Comparison of ENCODE assay signal across 8 mouse cellular contexts in genomic region chr4:109342783-109343485, GRCm38 (mm10).
A peak's percentile ranks its signal among the peaks of the same experiment; 100 is the strongest.
DNase-seq lines count a peak whose midpoint lies in the region; ATAC-seq and TF ChIP-seq lines count a peak whose summit lies in the region.

No protein-coding gene starts in this region.

- H3K4me2 ChIP-seq in forebrain, embryonic 13.5 days, result peak overlapping the region; percentile 42
- peak overlapping the region; percentile 59 for H3K4me2 ChIP-seq in midbrain, embryonic 14.5 days (ENCODE audit: low read length)
- H3K4me2 ChIP-seq in liver, postnatal 0 days (ENCODE audit: low read depth, low read length), result no peak overlapping the region

- no peaks in the 10 kb centered on the region for H3K4me1 ChIP-seq in forebrain, embryonic 13.5 days
- H3K4me1 ChIP-seq in midbrain, embryonic 14.5 days (ENCODE audit: control insufficient read depth, insufficient read depth, low read length), result no peaks in the 10 kb centered on the region
- H3K4me1 ChIP-seq in liver, postnatal 0 days (ENCODE audit: insufficient read depth), result no peaks in the 10 kb centered on the region

- peak overlapping the region; percentile 44 for H3K4me3 ChIP-seq in forebrain, embryonic 13.5 days
- peak overlapping the region; percentile 54 for H3K4me3 ChIP-seq in midbrain, embryonic 14.5 days (replicated peaks; ENCODE audit: low read depth, low read length)
- H3K4me3 ChIP-seq in liver, postnatal 0 days (ENCODE audit: low read depth, low read length), result no peak overlapping the region

- no peak for TF ChIP-seq EP300 in liver, postnatal 0 days (IDR thresholded peaks at IDR 0.05; ENCODE audit: low read depth)

- 30% methylated on average over 4 of the region's 4 CpGs for WGBS in forebrain, embryonic 13.5 days
- WGBS in midbrain, embryonic 14.5 days, result 17% methylated on average over 4 of the region's 4 CpGs
- WGBS in liver, postnatal 0 days (ENCODE audit: insufficient replicate concordance), result 68% methylated on average over 4 of the region's 4 CpGs

- H3K9me3 ChIP-seq in forebrain, embryonic 13.5 days (replicated peaks), result no peaks in the 10 kb centered on the region
- H3K9me3 ChIP-seq in midbrain, embryonic 14.5 days (ENCODE audit: control insufficient read depth, low read length), result no peaks in the 10 kb centered on the region
- H3K9me3 ChIP-seq in liver, postnatal 0 days (ENCODE audit: low read length), result no peaks in the 10 kb centered on the region

- H3K27me3 ChIP-seq in forebrain, embryonic 13.5 days, result no peaks in the 10 kb centered on the region
- H3K27me3 ChIP-seq in midbrain, embryonic 14.5 days (ENCODE audit: control insufficient read depth, insufficient read depth, low read length), result no peaks in the 10 kb centered on the region
- no peaks in the 10 kb centered on the region for H3K27me3 ChIP-seq in liver, postnatal 0 days (ENCODE audit: insufficient read depth, low read length)

- no peak for TF ChIP-seq CTCF in liver, postnatal 0 days (IDR thresholded peaks at IDR 0.05; ENCODE audit: low read depth)

- no peaks in the 10 kb centered on the region for H3K36me3 ChIP-seq in forebrain, embryonic 13.5 days (ENCODE audit: poor library complexity, severe bottlenecking)
- no peaks in the 10 kb centered on the region for H3K36me3 ChIP-seq in midbrain, embryonic 14.5 days (ENCODE audit: control insufficient read depth, insufficient read depth, low read length)
- H3K36me3 ChIP-seq in liver, postnatal 0 days (replicated peaks; ENCODE audit: insufficient read depth, low read length), result peaks cover 12% of the 10 kb centered on the region; the same call in 1 of the 2 replicates

- ATAC-seq in forebrain, embryonic 13.5 days, result peak; percentile 96
- ATAC-seq in midbrain, embryonic 14.5 days (ENCODE audit: low FRiP score, low TSS enrichment), result peak; percentile 93
- no peak for ATAC-seq in megakaryocyte, adult 5-6 weeks (ENCODE audit: poor library complexity, severe bottlenecking)
- ATAC-seq in liver, postnatal 0 days, result no peak

- H3K9ac ChIP-seq in forebrain, embryonic 13.5 days, result peak overlapping the region; percentile 50; the same call in 1 of the 2 replicates
- peak overlapping the region; percentile 55 for H3K9ac ChIP-seq in midbrain, embryonic 14.5 days (replicated peaks; ENCODE audit: low read length)
- no peak overlapping the region for H3K9ac ChIP-seq in liver, postnatal 0 days (replicated peaks)

- no peak overlapping the region for H3K27ac ChIP-seq in forebrain, embryonic 13.5 days
- H3K27ac ChIP-seq in midbrain, embryonic 14.5 days (replicated peaks; ENCODE audit: low read depth, low read length), result peak overlapping the region; percentile 78
- no peak overlapping the region for H3K27ac ChIP-seq in liver, postnatal 0 days (ENCODE audit: low read depth)

- DNase-seq in kidney, adult 9 months, result peak; percentile 6
- DNase-seq in kidney, adult 11 months, result no peak
- peak; percentile 81 for DNase-seq in brain, embryonic 18.5 days (ENCODE audit: low read depth, low spot score)
- DNase-seq in midbrain, embryonic 14.5 days, result peak; percentile 89
- DNase-seq in thymus, postnatal 4 days, result no peak
- no peak for DNase-seq in liver, postnatal 0 days

Comparison
In these comparisons a context has a peak if more than half of its experiments do, and no peak if none do; other contexts are left out.
1. DNase-seq: peak in kidney, adult 9 months (single experiment), brain, embryonic 18.5 days (single experiment) and midbrain, embryonic 14.5 days (single experiment); none in kidney, adult 11 months (single experiment), thymus, postnatal 4 days (single experiment) and liver, postnatal 0 days (single experiment).
2. ATAC-seq: peak in forebrain, embryonic 13.5 days (single experiment) and midbrain, embryonic 14.5 days (single experiment); none in megakaryocyte, adult 5-6 weeks (single experiment) and liver, postnatal 0 days (single experiment).